Mouse (Mus musculus) small intestine, adult 2 months (tissue): ENCODE results near the gene Exoc3l4. TPM values are rescaled to one million over a fixed set of nuclear protein-coding genes. Genes with fewer than 3 reads are reported as not detected.

Source experiments
- H3K27ac ChIP-seq: fragments of 200-500 bp; 2 replicates; pipeline ENCODE4 v1.5.1; 2012; ENCODE audit warnings: low read depth, low read length, control low read depth, inconsistent platforms; ENCODE audit not compliant: insufficient read depth
- H3K27me3 ChIP-seq: fragments of 200-500 bp; 2 replicates; pipeline ENCODE4 v1.6.1; 2012; ENCODE audit warnings: mild to moderate bottlenecking, moderate library complexity, low read length, inconsistent platforms; ENCODE audit not compliant: control insufficient read depth, insufficient read depth
- H3K36me3 ChIP-seq: fragments of 200-500 bp; 2 replicates; pipeline ENCODE4 v1.6.1; 2012; ENCODE audit warnings: mild to moderate bottlenecking, low read length, control low read depth, inconsistent platforms; ENCODE audit not compliant: control insufficient read depth, insufficient read depth
- H3K4me1 ChIP-seq: fragments of 200-500 bp; 2 replicates; pipeline ENCODE4 v1.6.1; 2012; ENCODE audit warnings: low read length, inconsistent platforms, mixed read lengths; ENCODE audit not compliant: control insufficient read depth, insufficient read depth, insufficient read length
- H3K4me3 ChIP-seq: fragments of 200-500 bp; 2 replicates; pipeline ENCODE4 v1.5.1; 2012; ENCODE audit warnings: low read depth, mild to moderate bottlenecking, control low read depth, inconsistent platforms, low read length, moderate library complexity
- CTCF ChIP-seq: fragments of 200-500 bp; IDR thresholded peaks from 2 replicates; pipeline ENCODE4 v1.5.1; 2012; ENCODE audit warnings: low read depth, mild to moderate bottlenecking, control low read depth, inconsistent platforms, low read length, moderate library complexity, mixed read lengths; ENCODE audit not compliant: insufficient replicate concordance, insufficient read length; ENCODE audit errors: extremely low read depth
- POLR2A ChIP-seq: fragments of 200-500 bp; IDR thresholded peaks from 2 replicates; pipeline ENCODE4 v1.6.1; 2012; ENCODE audit warnings: low read depth, mild to moderate bottlenecking, control low read depth, inconsistent platforms, low read length, moderate library complexity
- WGBS: fragments of 180-500 bp; shearing (Covaris S2); methylation state at CpG from one replicate; pipeline ENCODE4 v1.1.7; 2018; 5-methylcytosine and 5-hydroxymethylcytosine counted together
- polyA plus RNA-seq: library from polyadenylated mRNA; depleted of rRNA; stranded (reverse); fragments of >200 nt; gene quantifications from 2 replicates; pipeline ENCODE4 v1.2.3, GENCODE M21; 2012

Gene Exoc3l4
- polyA plus RNA-seq, 1 experiment: 552 TPM

DNA sequence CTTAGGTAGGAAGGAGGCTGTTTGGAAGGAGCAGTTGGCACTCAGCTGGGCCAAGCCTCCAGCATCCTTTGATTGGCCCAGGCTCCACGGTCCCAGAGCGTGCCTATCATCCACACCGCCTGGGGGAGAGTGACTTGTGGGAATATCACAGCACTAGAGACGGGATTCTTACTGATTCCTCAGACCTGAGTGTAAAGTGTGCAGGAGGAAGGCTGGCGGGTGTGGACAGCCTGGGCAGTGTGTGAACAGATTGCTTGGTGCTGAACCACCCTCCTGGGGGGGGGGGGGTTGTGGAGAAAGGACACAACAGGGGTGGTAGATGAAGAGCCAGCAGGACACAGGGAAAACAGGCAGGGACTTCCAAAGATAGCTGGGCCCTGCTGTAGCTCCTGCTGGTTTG is 29.9 kb downstream of the Exoc3l4 start:
- H3K36me3 ChIP-seq: no peaks in the 10 kb centered on the region
- TF ChIP-seq POLR2A (no peak), CTCF (no peak)
- peaks cover 61% of the 10 kb centered on the region for H3K27me3 ChIP-seq
- H3K4me3 ChIP-seq: no peak overlapping the region
- H3K4me1 ChIP-seq: peaks cover 40% of the 10 kb centered on the region
- no peak overlapping the region for H3K27ac ChIP-seq
- WGBS: 58% methylated on average over 5 of the region's 5 CpGs

GRCm38 (mm10) chr12:111447350-111447749 is 30.5 kb downstream of the Exoc3l4 start:
- no peak for TF ChIP-seq POLR2A
- TF ChIP-seq CTCF: no peak
- H3K36me3 ChIP-seq: no peaks in the 10 kb centered on the region
- no peak overlapping the region for H3K27ac ChIP-seq
- 58% methylated on average over 9 of the region's 9 CpGs for WGBS
- peaks cover 36% of the 10 kb centered on the region for H3K4me1 ChIP-seq
- peaks cover 60% of the 10 kb centered on the region for H3K27me3 ChIP-seq
- no peak overlapping the region for H3K4me3 ChIP-seq

DNA sequence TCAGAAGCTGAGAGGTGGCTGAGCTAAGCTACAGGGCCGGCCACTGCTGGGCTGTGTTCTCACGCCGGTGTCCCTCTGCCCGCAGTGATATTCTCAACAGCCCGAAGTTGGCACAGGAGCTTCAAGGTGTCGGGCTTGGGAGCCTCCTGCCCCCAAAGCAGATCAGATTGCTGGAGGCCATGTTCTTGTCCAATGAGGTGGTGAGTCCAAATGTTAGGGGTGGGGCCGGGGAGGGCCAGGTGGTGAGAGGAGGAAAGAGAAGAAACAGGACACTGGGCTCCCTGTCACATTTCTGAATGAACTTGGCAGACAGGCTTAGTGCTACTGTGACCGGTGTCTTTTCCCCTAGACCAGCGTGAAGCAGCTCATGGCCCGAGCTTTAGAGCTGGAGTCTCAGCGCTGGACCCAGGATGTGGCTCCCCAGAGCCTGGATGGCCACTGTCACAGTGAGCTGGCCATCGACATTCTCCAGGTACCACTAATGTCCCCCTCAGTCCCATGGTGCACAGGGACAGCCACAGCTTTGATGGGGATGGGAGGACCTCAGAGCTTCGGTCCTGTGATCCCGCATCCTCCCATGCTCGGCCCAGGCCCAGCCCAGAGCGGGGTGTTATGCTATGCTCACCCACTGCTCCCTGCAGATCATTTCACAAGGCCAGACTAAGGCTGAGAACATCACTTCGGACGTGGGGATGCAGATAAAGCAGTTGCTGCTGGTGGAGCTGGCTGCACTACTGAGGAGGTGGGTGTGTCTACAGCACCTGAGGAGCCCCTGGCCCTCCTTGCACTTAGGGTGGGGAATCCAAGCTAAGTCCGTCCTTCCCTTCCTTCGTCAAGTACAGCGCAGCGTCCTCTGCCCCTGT is 31.3 kb downstream of the Exoc3l4 start:
- peaks cover 32% of the 10 kb centered on the region for H3K4me1 ChIP-seq
- TF ChIP-seq POLR2A: no peak
- no peak for TF ChIP-seq CTCF
- H3K27me3 ChIP-seq: peaks cover 53% of the 10 kb centered on the region
- no peak overlapping the region for H3K27ac ChIP-seq
- no peak overlapping the region for H3K4me3 ChIP-seq
- no peaks in the 10 kb centered on the region for H3K36me3 ChIP-seq
- WGBS: 44% methylated on average over 22 of the region's 22 CpGs

DNA sequence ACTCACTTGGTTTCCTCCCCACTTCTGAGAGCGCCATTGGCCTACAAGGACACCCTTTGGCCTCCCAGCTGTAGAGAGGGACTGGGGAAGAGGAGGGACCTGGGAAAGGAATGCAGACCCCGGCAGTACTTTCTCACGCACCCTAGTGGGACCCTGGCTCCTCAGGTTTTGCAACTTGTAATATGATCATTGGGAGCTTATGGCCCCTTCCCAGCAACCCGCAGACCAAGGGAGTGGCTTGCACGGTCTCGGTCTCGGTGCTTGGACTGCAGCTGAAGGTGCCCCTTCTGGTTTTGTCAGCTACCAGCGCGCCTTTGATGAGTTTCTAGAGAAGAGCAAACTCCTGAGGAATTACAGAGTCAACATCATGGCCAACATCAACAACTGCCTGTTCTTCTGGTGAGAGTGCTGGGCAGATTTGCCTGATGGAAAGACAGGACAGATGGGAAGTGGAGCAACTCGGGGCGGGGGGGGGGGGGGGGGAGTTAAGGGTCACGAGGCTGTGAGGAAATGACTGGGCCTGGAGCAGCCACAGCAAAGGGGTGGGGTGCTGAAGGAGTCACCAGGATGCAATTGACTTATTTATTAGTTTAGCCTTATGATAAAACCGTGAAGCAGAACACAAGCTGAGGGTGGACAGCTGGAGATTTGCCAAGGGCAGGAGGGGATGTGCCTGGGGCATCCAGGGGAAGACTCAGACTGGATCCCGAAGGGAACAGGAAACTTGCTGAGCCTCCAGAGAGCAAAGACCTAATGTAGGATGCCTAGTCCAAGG is 32.3 kb downstream of the Exoc3l4 start:
- H3K27ac ChIP-seq: peak overlapping the region; percentile 42; the same call in 1 of the 2 replicates
- H3K4me3 ChIP-seq: no peak overlapping the region
- H3K4me1 ChIP-seq: peaks cover 36% of the 10 kb centered on the region
- H3K27me3 ChIP-seq: peaks cover 45% of the 10 kb centered on the region
- TF ChIP-seq POLR2A: no peak
- TF ChIP-seq CTCF: no peak
- 0 out of 2 replicates have a peak, but pooled peaks cover 2% of the 10 kb centered on the region for H3K36me3 ChIP-seq
- 19% methylated on average over 14 of the region's 14 CpGs for WGBS

- H3K27ac ChIP-seq: no peak overlapping the region
- 0 out of 2 replicates have a peak overlapping the region, but pooled peaks have one; percentile 2 for H3K4me3 ChIP-seq
- peaks cover 36% of the 10 kb centered on the region for H3K4me1 ChIP-seq
- H3K27me3 ChIP-seq: peaks cover 35% of the 10 kb centered on the region
- 0 out of 2 replicates have a peak, but pooled peaks cover 2% of the 10 kb centered on the region for H3K36me3 ChIP-seq
- no peak for TF ChIP-seq POLR2A
- WGBS: 49% methylated on average over 6 of the region's 6 CpGs
Measured at GRCm38 (mm10) chr12:111450359-111450758, 33.5 kb downstream of the Exoc3l4 start.

GRCm38 (mm10) chr12:111451561-111451960 is 34.7 kb downstream of the Exoc3l4 start:
- Histone ChIP-seq H3K4me1 (peaks cover 31% of the 10 kb centered on the region), H3K27me3 (peaks cover 24% of the 10 kb centered on the region), H3K36me3 (0 out of 2 replicates have a peak, but pooled peaks cover 2% of the 10 kb centered on the region), H3K27ac (no peak overlapping the region), H3K4me3 (no peak overlapping the region)
- TF ChIP-seq POLR2A (no peak), CTCF (no peak)
- WGBS: 82% methylated on average over 7 of the region's 7 CpGs

DNA sequence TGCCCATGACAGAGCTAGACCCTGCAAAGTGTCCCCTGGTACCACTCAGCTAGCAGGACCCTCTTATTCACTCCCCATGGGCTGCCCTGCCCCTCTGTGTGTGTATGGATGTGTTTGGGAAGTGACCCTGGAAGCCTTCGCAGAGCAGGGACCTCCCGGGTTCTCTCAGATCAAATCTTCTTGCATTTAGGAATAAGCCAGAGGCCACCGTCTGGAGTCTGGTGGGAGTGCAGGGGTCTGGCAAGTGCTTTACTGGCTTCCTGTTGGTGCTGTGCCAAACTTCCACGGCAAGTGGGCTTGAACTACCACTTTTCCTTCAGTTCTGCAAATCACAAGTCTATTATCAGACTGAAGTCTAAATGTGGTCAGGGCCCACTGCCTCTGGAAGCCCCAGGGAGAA is 37.2 kb downstream of the Exoc3l4 start:
- Histone ChIP-seq H3K36me3 (0 out of 2 replicates have a peak, but pooled peaks cover 2% of the 10 kb centered on the region), H3K4me1 (peaks cover 18% of the 10 kb centered on the region), H3K4me3 (no peak overlapping the region), H3K27ac (no peak overlapping the region), H3K27me3 (0 out of 2 replicates have a peak, but pooled peaks cover 7% of the 10 kb centered on the region)
- TF ChIP-seq CTCF: no peak
- no peak for TF ChIP-seq POLR2A
- 47% methylated on average over 4 of the region's 4 CpGs for WGBS
